21 mouse cellular contexts compared by ENCODE assay signal in genomic region chr4:84521562-84521961, GRCm38 (mm10).
DNase-seq lines count a peak whose midpoint lies in the region; TF ChIP-seq lines count a peak whose summit lies in the region.
"Had no signal": no experiment of that assay in that cellular context is flagged by ENCODE, and none has a peak within 500 bp of the region (broad histone marks: within the 10 kb centered on the region; RNA-seq: fewer than 3 reads in every experiment).

No protein-coding gene starts in this region.

- peaks cover 11% of the 10 kb centered on the region for H3K4me1 ChIP-seq in embryonic fibroblast, embryonic 13.5 days (ENCODE audit: control insufficient read depth, insufficient read depth, low read length)

- TF ChIP-seq POLR2A in embryonic fibroblast, embryonic 13.5 days (IDR thresholded peaks at IDR 0.05; ENCODE audit: low read depth, low read length) = no peak

- peak; percentile 17 for DNase-seq in adrenal gland, postnatal 14 days
- no peak for DNase-seq in adrenal gland, postnatal 4 days (ENCODE audit: low spot score in 2 of 2)
- DNase-seq in ES-CJ7 (ENCODE audit: low read depth, low spot score) = peak; percentile 71
- DNase-seq in R1 (ENCODE audit: low read depth, low spot score) = peak; percentile 86
- DNase-seq in gastrocnemius, postnatal 25 days = no peak
- no peak for DNase-seq in layer of hippocampus, postnatal 25 days (ENCODE audit: extremely low spot score in 1 of 2, low spot score in 1 of 2)
- no peak for DNase-seq in yolk sac, embryonic 10.5 days (ENCODE audit: low spot score)
- DNase-seq: cerebellum, adult 18-20 months; cerebellum, adult 9-10 months; cerebellum, postnatal 14 days; forebrain, postnatal 0 days; gastrocnemius, postnatal 36 days; heart, postnatal 10 days; heart, postnatal 36 days; kidney, adult 18-20 months; kidney, adult 9 months had no signal

- no peak overlapping the region for H3K4me3 ChIP-seq in embryonic fibroblast, embryonic 13.5 days (ENCODE audit: insufficient read depth, low read length)
- H3K4me3 ChIP-seq: heart, embryonic 12.5 days; heart, embryonic 15.5 days; hindbrain, embryonic 10.5 days; hindbrain, embryonic 13.5 days had no signal

- no peak for TF ChIP-seq CTCF in embryonic fibroblast, embryonic 13.5 days (IDR thresholded peaks at IDR 0.05; ENCODE audit: borderline replicate concordance, insufficient read depth, low read length)

- 0 out of 2 replicates have a peak overlapping the region, but pooled peaks have one; percentile 34 for H3K27ac ChIP-seq in embryonic fibroblast, embryonic 13.5 days (ENCODE audit: insufficient read depth, low read length)
- H3K27ac ChIP-seq: heart, embryonic 15.5 days; hindbrain, embryonic 10.5 days; hindbrain, embryonic 13.5 days had no signal

Comparison
In these comparisons a context has a peak if more than half of its experiments do, and no peak if none do; other contexts are left out.
1. DNase-seq: peak in adrenal gland, postnatal 14 days (single experiment), ES-CJ7 (single experiment) and R1 (single experiment); none in adrenal gland, postnatal 4 days (0 of 2), gastrocnemius, postnatal 25 days (single experiment), layer of hippocampus, postnatal 25 days (0 of 2) and yolk sac, embryonic 10.5 days (single experiment).